Mouse (Mus musculus): ENCODE results near the gene Krt75. TPM values are rescaled to one million over a fixed set of nuclear protein-coding genes. Genes with fewer than 3 reads are reported as not detected.

Gene Krt75
- total RNA-seq (2014; rRNA removed) (0.10 and 0.15 TPM in 2 replicates), polyA plus RNA-seq (2015; fragmentation: Nextera tagmentation; extraction: Ambion mirVana) (0.05 and 0.19 TPM in 2 replicates)

GRCm38 (mm10) chr15:101573796-101574345 lies at the start of gene Krt75:
TSS of gene Krt75 (minus strand) at chr15:101573904.
- no peak within 1 kb of the TSS for H3K4me3 ChIP-seq (ENCODE audit: low read depth, low read length)
- H3K27ac ChIP-seq (ENCODE audit: low read depth, low read length), result no peak within 1 kb of the TSS
- no peak for ATAC-seq
- H3K4me2 ChIP-seq (ENCODE audit: low read depth), result no peak within 1 kb of the TSS
- no peaks in the 10 kb centered on the region for H3K4me1 ChIP-seq (ENCODE audit: insufficient read depth)
- DNase-seq, result no peak
- H3K36me3 ChIP-seq (ENCODE audit: insufficient read depth), result no peaks in the 10 kb centered on the region
- no peaks in the 10 kb centered on the region for H3K9me3 ChIP-seq (ENCODE audit: low read length)
- no peak for TF ChIP-seq CTCF (IDR thresholded peaks at IDR 0.05; ENCODE audit: low read depth)
- H3K9ac ChIP-seq, result no peak within 1 kb of the TSS
- no peaks in the 10 kb centered on the region for H3K27me3 ChIP-seq (ENCODE audit: insufficient read depth, low read length)
- 74% methylated on average over 15 of the region's 15 CpGs for WGBS

- no peak for DNase-seq
- H3K4me1 ChIP-seq (ENCODE audit: insufficient read depth), result no peaks in the 10 kb centered on the region
- H3K36me3 ChIP-seq (ENCODE audit: insufficient read depth), result no peaks in the 10 kb centered on the region
- H3K9me3 ChIP-seq (ENCODE audit: low read length), result no peaks in the 10 kb centered on the region
- ATAC-seq, result no peak
- H3K27ac ChIP-seq (ENCODE audit: low read depth, low read length), result no peak overlapping the region
- H3K27me3 ChIP-seq (ENCODE audit: insufficient read depth, low read length), result no peaks in the 10 kb centered on the region
- H3K4me3 ChIP-seq (ENCODE audit: low read depth, low read length), result no peak overlapping the region
- H3K9ac ChIP-seq, result no peak overlapping the region
- TF ChIP-seq CTCF (IDR thresholded peaks at IDR 0.05; ENCODE audit: low read depth), result no peak
- no peak overlapping the region for H3K4me2 ChIP-seq (ENCODE audit: low read depth)
- 58% methylated on average over 6 of the region's 6 CpGs for WGBS
These were observed 25.4 kb upstream of the Krt75 start for GRCm38 (mm10) chr15:101599123-101599522.

GRCm38 (mm10) chr15:101588216-101588615 lies 14.5 kb upstream of the Krt75 start:
- no peak overlapping the region for H3K4me3 ChIP-seq (ENCODE audit: low read depth, low read length)
- no peaks in the 10 kb centered on the region for H3K4me1 ChIP-seq (ENCODE audit: insufficient read depth)
- no peak overlapping the region for H3K27ac ChIP-seq (ENCODE audit: low read depth, low read length)
- no peak overlapping the region for H3K4me2 ChIP-seq (ENCODE audit: low read depth)
- 81% methylated on average over 10 of the region's 10 CpGs for WGBS
- TF ChIP-seq CTCF (IDR thresholded peaks at IDR 0.05; ENCODE audit: low read depth), result no peak
- H3K9ac ChIP-seq, result no peak overlapping the region
- no peaks in the 10 kb centered on the region for H3K9me3 ChIP-seq (ENCODE audit: low read length)
- ATAC-seq (no peak), DNase-seq (no peak)
- no peaks in the 10 kb centered on the region for H3K27me3 ChIP-seq (ENCODE audit: insufficient read depth, low read length)
- H3K36me3 ChIP-seq (ENCODE audit: insufficient read depth), result no peaks in the 10 kb centered on the region

- ATAC-seq, result no peak
- no peak overlapping the region for H3K4me3 ChIP-seq (ENCODE audit: low read depth, low read length)
- no peak for DNase-seq
- H3K9ac ChIP-seq, result no peak overlapping the region
- H3K4me1 ChIP-seq (ENCODE audit: insufficient read depth), result no peaks in the 10 kb centered on the region
- no peak for TF ChIP-seq CTCF (IDR thresholded peaks at IDR 0.05; ENCODE audit: low read depth)
- no peaks in the 10 kb centered on the region for H3K9me3 ChIP-seq (ENCODE audit: low read length)
- no peak overlapping the region for H3K4me2 ChIP-seq (ENCODE audit: low read depth)
- H3K27ac ChIP-seq (ENCODE audit: low read depth, low read length), result no peak overlapping the region
- 53% methylated on average over 2 of the region's 2 CpGs for WGBS
- H3K36me3 ChIP-seq (ENCODE audit: insufficient read depth), result no peaks in the 10 kb centered on the region
- H3K27me3 ChIP-seq (ENCODE audit: insufficient read depth, low read length), result no peaks in the 10 kb centered on the region
These were observed 10.8 kb upstream of the Krt75 start for GRCm38 (mm10) chr15:101584456-101584855.

GRCm38 (mm10) chr15:101583211-101583965 lies 9.7 kb upstream of the Krt75 start:
- Histone ChIP-seq H3K36me3 (ENCODE audit: insufficient read depth) (no peaks in the 10 kb centered on the region), H3K27me3 (ENCODE audit: insufficient read depth, low read length) (no peaks in the 10 kb centered on the region), H3K4me3 (ENCODE audit: low read depth, low read length) (no peak overlapping the region), H3K27ac (ENCODE audit: low read depth, low read length) (no peak overlapping the region), H3K4me2 (ENCODE audit: low read depth) (no peak overlapping the region), H3K9me3 (ENCODE audit: low read length) (no peaks in the 10 kb centered on the region), H3K9ac (no peak overlapping the region), H3K4me1 (ENCODE audit: insufficient read depth) (no peaks in the 10 kb centered on the region)
- 75% methylated on average over 8 of the region's 8 CpGs for WGBS
- no peak for TF ChIP-seq CTCF (IDR thresholded peaks at IDR 0.05; ENCODE audit: low read depth)
- DNase-seq (peak; percentile 29), ATAC-seq (no peak)

GRCm38 (mm10) chr15:101581701-101582100 lies 8.0 kb upstream of the Krt75 start:
- WGBS, result 74% methylated on average over 3 of the region's 3 CpGs

GRCm38 (mm10) chr15:101575506-101575905 lies 1.8 kb upstream of the Krt75 start:
- no peak overlapping the region for H3K4me2 ChIP-seq (ENCODE audit: low read depth)
- H3K9me3 ChIP-seq (ENCODE audit: low read length), result no peaks in the 10 kb centered on the region
- TF ChIP-seq CTCF (IDR thresholded peaks at IDR 0.05; ENCODE audit: low read depth), result no peak
- no peak overlapping the region for H3K27ac ChIP-seq (ENCODE audit: low read depth, low read length)
- ATAC-seq (no peak), DNase-seq (no peak)
- no peak overlapping the region for H3K4me3 ChIP-seq (ENCODE audit: low read depth, low read length)
- no peaks in the 10 kb centered on the region for H3K4me1 ChIP-seq (ENCODE audit: insufficient read depth)
- H3K36me3 ChIP-seq (ENCODE audit: insufficient read depth), result no peaks in the 10 kb centered on the region
- 91% methylated on average over 5 of the region's 5 CpGs for WGBS
- no peak overlapping the region for H3K9ac ChIP-seq
- H3K27me3 ChIP-seq (ENCODE audit: insufficient read depth, low read length), result no peaks in the 10 kb centered on the region

More at GRCm38 (mm10) chr15:101581701-101582100, 8.0 kb upstream of the Krt75 start:
- ATAC-seq (no peak), DNase-seq (no peak)
- Histone ChIP-seq H3K9ac (no peak overlapping the region), H3K4me3 (ENCODE audit: low read depth, low read length) (no peak overlapping the region), H3K27me3 (ENCODE audit: insufficient read depth, low read length) (no peaks in the 10 kb centered on the region), H3K36me3 (ENCODE audit: insufficient read depth) (no peaks in the 10 kb centered on the region), H3K4me1 (ENCODE audit: insufficient read depth) (no peaks in the 10 kb centered on the region), H3K9me3 (ENCODE audit: low read length) (no peaks in the 10 kb centered on the region), H3K4me2 (ENCODE audit: low read depth) (no peak overlapping the region), H3K27ac (ENCODE audit: low read depth, low read length) (no peak overlapping the region)
- no peak for TF ChIP-seq CTCF (IDR thresholded peaks at IDR 0.05; ENCODE audit: low read depth)

Data from forebrain, postnatal 0 days (tissue).